Mouse (Mus musculus): ENCODE measurements around the gene S100a3. TPM values are rescaled to one million over a fixed set of nuclear protein-coding genes. Genes with fewer than 3 reads are reported as not detected.
A peak's percentile ranks its signal among the peaks of the same experiment; 100 is the strongest.

Gene S100a3
- polyA plus RNA-seq, 1 experiment from 2014 or later: not detected

DNA sequence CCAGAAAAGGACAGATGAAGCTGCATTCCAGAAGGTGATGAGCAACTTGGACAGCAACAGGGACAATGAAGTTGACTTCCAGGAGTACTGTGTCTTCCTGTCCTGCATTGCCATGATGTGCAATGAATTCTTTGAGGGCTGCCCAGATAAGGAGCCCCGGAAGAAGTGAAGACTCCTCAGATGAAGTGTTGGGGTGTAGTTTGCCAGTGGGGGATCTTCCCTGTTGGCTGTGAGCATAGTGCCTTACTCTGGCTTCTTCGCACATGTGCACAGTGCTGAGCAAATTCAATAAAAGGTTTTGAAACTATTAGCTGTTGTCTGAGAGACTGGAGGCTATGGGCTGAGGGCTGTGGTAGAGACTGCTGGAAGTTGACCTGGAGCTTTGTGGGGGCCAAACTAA lies 45.4 kb downstream of the S100a3 start:
- Histone ChIP-seq H3K36me3 (no peaks in the 10 kb centered on the region), H3K4me1 (peaks cover 4% of the 10 kb centered on the region; the same call in 1 of the 2 replicates), H3K27ac (replicated peaks) (no peak overlapping the region), H3K9me3 (no peaks in the 10 kb centered on the region), H3K4me2 (replicated peaks) (no peak overlapping the region), H3K27me3 (no peaks in the 10 kb centered on the region), H3K4me3 (no peak overlapping the region), H3K9ac (replicated peaks) (no peak overlapping the region)
- 86% methylated on average over 2 of the region's 2 CpGs for WGBS
- no peak for ATAC-seq (ENCODE audit: low FRiP score, low read depth)

- Histone ChIP-seq H3K4me2 (replicated peaks) (no peak overlapping the region), H3K9ac (replicated peaks) (no peak overlapping the region), H3K27ac (replicated peaks) (no peak overlapping the region), H3K4me1 (peaks cover 4% of the 10 kb centered on the region; the same call in 1 of the 2 replicates), H3K9me3 (no peaks in the 10 kb centered on the region), H3K36me3 (no peaks in the 10 kb centered on the region), H3K27me3 (no peaks in the 10 kb centered on the region), H3K4me3 (no peak overlapping the region)
- no peak for ATAC-seq (ENCODE audit: low FRiP score, low read depth)
- 84% methylated on average over 6 of the region's 6 CpGs for WGBS
Observed at GRCm38 (mm10) chr3:90606185-90606584, 45.8 kb downstream of the S100a3 start.

DNA sequence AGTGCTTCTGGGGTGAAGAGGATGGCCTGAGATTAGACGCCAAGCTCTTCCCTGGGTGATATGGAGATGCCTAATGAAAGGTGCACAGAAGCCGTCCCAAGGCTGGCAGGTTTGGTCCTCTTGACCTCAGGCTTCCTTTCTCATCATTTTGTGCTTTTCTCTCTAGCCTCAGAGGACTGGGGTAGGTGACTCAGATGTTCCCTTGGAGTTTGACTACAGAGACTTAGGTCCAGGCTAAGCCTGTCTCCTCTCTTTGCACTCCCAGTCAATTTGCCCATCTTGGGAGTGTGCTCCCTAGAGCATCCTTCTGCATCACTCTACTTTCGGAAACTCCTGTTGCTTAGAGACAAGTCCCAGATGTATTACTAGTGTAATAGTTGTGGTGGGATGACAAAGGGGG lies 47.0 kb downstream of the S100a3 start:
- no peak overlapping the region for H3K27ac ChIP-seq (replicated peaks)
- H3K4me2 ChIP-seq (replicated peaks): no peak overlapping the region
- no peaks in the 10 kb centered on the region for H3K27me3 ChIP-seq
- ATAC-seq (ENCODE audit: low FRiP score, low read depth): no peak
- peaks cover 4% of the 10 kb centered on the region; the same call in 1 of the 2 replicates for H3K4me1 ChIP-seq
- H3K9ac ChIP-seq (replicated peaks): no peak overlapping the region
- no peak overlapping the region for H3K4me3 ChIP-seq
- no peaks in the 10 kb centered on the region for H3K36me3 ChIP-seq
- WGBS: 81% methylated on average over 3 of the region's 3 CpGs
- H3K9me3 ChIP-seq: no peaks in the 10 kb centered on the region

GRCm38 (mm10) chr3:90608223-90608622 lies 47.8 kb downstream of the S100a3 start, which contains the start of gene S100a5:
S100a5 (plus strand) TSS chr3:90608523.
- no peak for ATAC-seq (ENCODE audit: low FRiP score, low read depth)
- Histone ChIP-seq H3K9me3 (no peaks in the 10 kb centered on the region), H3K4me3 (no peak within 1 kb of the TSS), H3K4me1 (peaks cover 10% of the 10 kb centered on the region; the same call in 1 of the 2 replicates), H3K27ac (replicated peaks) (no peak within 1 kb of the TSS), H3K36me3 (no peaks in the 10 kb centered on the region), H3K9ac (replicated peaks) (no peak within 1 kb of the TSS), H3K4me2 (replicated peaks) (no peak within 1 kb of the TSS), H3K27me3 (peaks cover 5% of the 10 kb centered on the region)
- 56% methylated on average over 3 of the region's 3 CpGs for WGBS

DNA sequence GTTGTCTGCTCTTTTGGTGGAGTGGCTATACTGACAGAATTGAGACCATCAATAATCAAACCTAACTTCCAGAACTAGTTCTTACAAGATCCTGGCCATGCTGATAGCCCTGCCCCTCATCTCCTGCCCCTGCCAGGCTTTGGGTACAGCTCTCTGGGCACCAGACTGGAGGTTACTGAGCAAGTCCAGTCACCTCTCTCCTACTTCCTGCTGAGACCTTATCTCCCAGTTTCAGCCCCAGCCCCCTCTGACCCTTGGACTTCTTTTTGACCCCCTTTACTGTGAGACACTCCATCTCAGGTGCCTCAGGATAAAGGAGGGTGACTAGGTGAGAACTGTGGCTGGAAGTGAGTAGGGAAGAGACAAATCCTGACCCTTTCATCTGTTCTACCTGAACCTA lies 48.7 kb downstream of the S100a3 start:
- no peak overlapping the region for H3K27ac ChIP-seq (replicated peaks)
- peaks cover 14% of the 10 kb centered on the region for H3K27me3 ChIP-seq
- no peak overlapping the region for H3K9ac ChIP-seq (replicated peaks)
- peaks cover 12% of the 10 kb centered on the region; the same call in 1 of the 2 replicates for H3K4me1 ChIP-seq
- no peak for ATAC-seq (ENCODE audit: low FRiP score, low read depth)
- no peaks in the 10 kb centered on the region for H3K9me3 ChIP-seq
- H3K4me2 ChIP-seq (replicated peaks): no peak overlapping the region
- H3K36me3 ChIP-seq: no peaks in the 10 kb centered on the region
- H3K4me3 ChIP-seq: no peak overlapping the region

DNA sequence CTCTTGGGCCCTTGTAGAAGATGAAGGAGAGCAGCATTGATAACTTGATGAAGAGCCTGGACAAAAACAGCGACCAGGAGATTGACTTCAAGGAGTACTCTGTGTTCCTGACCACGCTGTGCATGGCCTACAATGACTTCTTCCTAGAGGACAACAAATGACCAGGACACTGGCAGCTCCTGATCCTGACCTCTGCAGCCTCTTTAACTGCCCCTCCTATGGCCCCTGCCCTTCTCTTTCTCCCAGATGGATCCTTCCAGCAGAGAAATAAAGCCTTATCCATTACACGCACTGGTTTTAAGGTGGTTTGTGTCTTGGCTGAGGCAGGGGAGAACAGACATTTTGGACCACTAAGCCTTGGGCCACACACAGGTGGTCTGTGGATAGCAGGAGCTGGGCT lies 51.1 kb downstream of the S100a3 start:
- H3K9me3 ChIP-seq: no peaks in the 10 kb centered on the region
- H3K27ac ChIP-seq (replicated peaks): no peak overlapping the region
- H3K9ac ChIP-seq (replicated peaks): no peak overlapping the region
- H3K4me2 ChIP-seq (replicated peaks): no peak overlapping the region
- peaks cover 20% of the 10 kb centered on the region for H3K27me3 ChIP-seq
- no peak overlapping the region for H3K4me3 ChIP-seq
- ATAC-seq (ENCODE audit: low FRiP score, low read depth): no peak
- no peaks in the 10 kb centered on the region for H3K36me3 ChIP-seq
- peaks cover 8% of the 10 kb centered on the region; the same call in 1 of the 2 replicates for H3K4me1 ChIP-seq
- 92% methylated on average over 3 of the region's 3 CpGs for WGBS

DNA sequence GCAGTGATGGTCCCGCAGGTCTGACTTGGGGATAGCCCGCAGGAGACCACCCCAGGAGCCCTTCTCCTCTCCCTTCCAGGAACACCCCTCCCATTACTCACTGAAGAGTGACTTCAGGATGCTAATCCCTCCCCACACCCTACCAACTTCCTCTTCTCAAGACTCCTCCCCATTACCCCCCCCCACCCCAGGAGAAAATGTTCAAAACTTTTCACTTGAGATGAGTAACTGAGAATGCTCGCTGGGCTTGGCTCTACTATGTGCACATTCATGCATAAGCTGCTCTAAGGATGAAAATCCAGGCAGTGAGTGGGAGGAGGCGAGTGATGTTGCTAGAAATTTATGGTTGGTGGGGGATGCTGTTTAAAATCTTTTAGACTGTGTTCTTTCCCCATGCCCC lies 51.7 kb downstream of the S100a3 start:
- 64% methylated on average over 4 of the region's 4 CpGs for WGBS
- Histone ChIP-seq H3K27me3 (peaks cover 20% of the 10 kb centered on the region), H3K4me1 (peaks cover 8% of the 10 kb centered on the region; the same call in 1 of the 2 replicates), H3K27ac (replicated peaks) (no peak overlapping the region), H3K9ac (replicated peaks) (no peak overlapping the region), H3K4me3 (no peak overlapping the region), H3K9me3 (no peaks in the 10 kb centered on the region), H3K36me3 (no peaks in the 10 kb centered on the region), H3K4me2 (replicated peaks) (no peak overlapping the region)
- ATAC-seq (ENCODE audit: low FRiP score, low read depth): no peak

DNA sequence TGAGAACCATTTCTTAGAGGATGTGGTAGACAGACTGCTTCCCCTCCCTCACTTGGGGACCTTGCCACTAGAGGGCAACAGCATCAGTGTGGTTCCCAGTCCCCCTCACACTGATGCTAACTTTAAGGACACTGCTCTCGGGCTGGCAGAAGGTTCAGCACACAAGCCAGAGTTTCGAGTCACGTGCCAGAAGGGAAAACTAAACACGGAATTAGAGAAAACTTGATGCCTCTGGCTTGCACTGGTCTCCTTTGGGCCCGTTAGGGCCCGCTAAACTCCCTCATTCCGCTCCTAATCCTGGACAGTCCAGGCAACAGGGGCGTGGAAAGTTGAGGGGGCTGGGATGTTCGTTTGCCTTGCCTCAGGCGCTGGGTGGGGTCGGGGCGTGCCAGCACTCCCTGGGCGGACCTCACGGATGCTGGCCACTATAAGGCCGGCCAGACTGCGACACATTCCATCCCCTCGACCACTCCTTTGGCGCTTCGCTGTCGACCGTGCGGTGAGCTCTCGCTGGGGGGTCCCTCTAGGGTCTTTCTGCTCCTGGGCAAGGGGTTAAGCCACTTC lies 52.4 kb downstream of the S100a3 start, which contains the start of gene S100a6:
S100a6 (plus strand) TSS at position 155 of the 564 bp plus-strand sequence.
- H3K27ac ChIP-seq (replicated peaks): no peak within 1 kb of the TSS

DNA sequence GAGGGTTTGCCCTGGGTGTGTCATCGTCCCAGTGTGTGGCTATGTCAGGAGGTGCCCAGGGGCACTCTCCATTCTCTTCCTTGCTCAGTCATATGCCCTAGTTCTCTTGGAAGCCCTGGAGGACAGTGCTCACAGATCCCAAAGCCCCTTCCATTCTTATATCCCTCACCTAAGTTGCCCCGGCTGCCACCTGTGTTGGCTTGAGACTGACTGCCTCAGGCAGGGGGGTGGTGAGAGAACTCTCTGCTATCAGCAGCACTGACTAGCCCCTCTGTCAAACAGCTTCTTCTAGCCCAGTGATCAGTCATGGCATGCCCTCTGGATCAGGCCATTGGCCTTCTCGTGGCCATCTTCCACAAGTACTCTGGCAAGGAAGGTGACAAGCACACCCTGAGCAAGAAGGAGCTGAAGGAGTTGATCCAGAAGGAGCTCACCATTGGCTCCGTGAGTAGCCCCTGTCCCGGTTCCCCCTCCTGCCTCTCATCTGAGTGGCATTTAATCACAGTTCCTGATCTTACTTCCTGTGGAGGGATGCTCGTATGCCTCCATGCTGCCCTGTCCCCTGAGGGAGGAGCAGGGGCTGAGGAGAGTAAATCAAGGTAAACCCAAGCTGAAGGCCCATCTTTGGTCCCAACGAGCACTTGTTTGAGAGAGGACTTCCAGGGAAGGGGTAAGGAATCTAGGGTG lies 53.2 kb downstream of the S100a3 start:
- H3K4me2 ChIP-seq (replicated peaks): peak overlapping the region; percentile 70
- ATAC-seq (ENCODE audit: low FRiP score, low read depth): 0 out of 2 replicates have a peak, but pooled peaks have one; percentile 5
- H3K27me3 ChIP-seq: peaks cover 20% of the 10 kb centered on the region
- no peak overlapping the region for H3K9ac ChIP-seq (replicated peaks)
- 71% methylated on average over 7 of the region's 7 CpGs for WGBS
- no peak overlapping the region for H3K4me3 ChIP-seq
- no peaks in the 10 kb centered on the region for H3K36me3 ChIP-seq
- peaks cover 8% of the 10 kb centered on the region; the same call in 1 of the 2 replicates for H3K4me1 ChIP-seq
- 0 out of 2 replicates have a peak, but pooled peaks cover 3% of the 10 kb centered on the region for H3K9me3 ChIP-seq
- no peak overlapping the region for H3K27ac ChIP-seq (replicated peaks)

More for the DNA sequence above, 52.4 kb downstream of the S100a3 start, which contains the start of gene S100a6:
- Histone ChIP-seq H3K4me3 (peak within 1 kb of the TSS; percentile 38), H3K36me3 (no peaks in the 10 kb centered on the region), H3K9me3 (0 out of 2 replicates have a peak, but pooled peaks cover 3% of the 10 kb centered on the region), H3K27me3 (peaks cover 20% of the 10 kb centered on the region), H3K9ac (replicated peaks) (no peak within 1 kb of the TSS), H3K4me2 (replicated peaks) (peak within 1 kb of the TSS; percentile 70), H3K4me1 (peaks cover 8% of the 10 kb centered on the region; the same call in 1 of the 2 replicates)
- under 1% methylated on average over 23 of the region's 23 CpGs for WGBS
- ATAC-seq (ENCODE audit: low FRiP score, low read depth): peak; percentile 80

GRCm38 (mm10) chr3:90614148-90614530 lies 53.8 kb downstream of the S100a3 start:
- Histone ChIP-seq H3K9ac (replicated peaks) (no peak overlapping the region), H3K4me2 (replicated peaks) (no peak overlapping the region), H3K9me3 (0 out of 2 replicates have a peak, but pooled peaks cover 3% of the 10 kb centered on the region), H3K4me1 (peaks cover 8% of the 10 kb centered on the region; the same call in 1 of the 2 replicates), H3K4me3 (no peak overlapping the region), H3K27me3 (peaks cover 20% of the 10 kb centered on the region), H3K27ac (replicated peaks) (no peak overlapping the region), H3K36me3 (no peaks in the 10 kb centered on the region)
- WGBS: 86% methylated on average over 6 of the region's 6 CpGs
- no peak for ATAC-seq (ENCODE audit: low FRiP score, low read depth)

- no peak for ATAC-seq (ENCODE audit: low FRiP score, low read depth)
- peaks cover 20% of the 10 kb centered on the region for H3K27me3 ChIP-seq
- no peaks in the 10 kb centered on the region for H3K36me3 ChIP-seq
- peaks cover 8% of the 10 kb centered on the region; the same call in 1 of the 2 replicates for H3K4me1 ChIP-seq
- 81% methylated on average over 11 of the region's 11 CpGs for WGBS
- H3K4me3 ChIP-seq: no peak overlapping the region
- H3K9ac ChIP-seq (replicated peaks): no peak overlapping the region
- no peak overlapping the region for H3K4me2 ChIP-seq (replicated peaks)
- H3K27ac ChIP-seq (replicated peaks): no peak overlapping the region
- 0 out of 2 replicates have a peak, but pooled peaks cover 3% of the 10 kb centered on the region for H3K9me3 ChIP-seq
Observed at GRCm38 (mm10) chr3:90614611-90615251, 54.4 kb downstream of the S100a3 start.

GRCm38 (mm10) chr3:90615415-90615814 lies 55.0 kb downstream of the S100a3 start:
- Histone ChIP-seq H3K4me1 (peaks cover 8% of the 10 kb centered on the region; the same call in 1 of the 2 replicates), H3K27ac (replicated peaks) (no peak overlapping the region), H3K9me3 (0 out of 2 replicates have a peak, but pooled peaks cover 3% of the 10 kb centered on the region), H3K36me3 (no peaks in the 10 kb centered on the region), H3K4me2 (replicated peaks) (no peak overlapping the region), H3K9ac (replicated peaks) (no peak overlapping the region), H3K4me3 (no peak overlapping the region), H3K27me3 (peaks cover 20% of the 10 kb centered on the region)
- 8% methylated on average over 7 of the region's 7 CpGs for WGBS
- ATAC-seq (ENCODE audit: low FRiP score, low read depth): peak; percentile 35; the same call in 1 of the 2 replicates

Data from midbrain, embryonic 12.5 days (tissue).